Mouse (Mus musculus) megakaryocyte-erythroid progenitor cell, adult 5-6 weeks (primary cell): ENCODE measurements at regions not wholly inside any gene's neighbourhood (a gene's known extent, or its start where the extent isn't known, plus 50 kb on each side); places are given as distances from the start of the nearest gene placed in this dataset.

Experiments
- ATAC-seq: replicated peaks from 2 replicates; pipeline ENCODE4 v1.8.0; 2016; ENCODE audit warnings: mild to moderate bottlenecking, inconsistent platforms; ENCODE audit not compliant: severe bottlenecking, poor library complexity, low FRiP score, low TSS enrichment

DNA sequence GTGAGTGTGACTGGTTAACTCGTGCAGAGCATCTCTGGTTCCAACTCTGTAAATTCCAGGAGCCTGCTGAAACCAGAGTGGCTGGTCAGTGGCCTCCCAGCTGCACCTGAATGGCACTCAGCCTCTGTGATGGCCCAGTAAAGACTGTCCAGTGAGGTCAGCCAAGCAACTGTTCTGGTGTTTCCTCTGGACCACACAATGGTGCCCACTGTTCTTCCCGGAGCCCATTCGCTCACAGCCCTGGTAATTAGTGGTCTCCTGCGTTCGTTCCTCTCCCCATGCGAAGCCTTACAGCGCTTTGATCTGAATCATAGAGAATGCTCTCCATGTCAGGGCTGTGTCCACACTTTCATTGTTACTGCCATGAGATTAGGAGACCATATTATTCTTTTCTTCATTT is 75.5 kb downstream of the Enkur start:
- no peak for ATAC-seq

DNA sequence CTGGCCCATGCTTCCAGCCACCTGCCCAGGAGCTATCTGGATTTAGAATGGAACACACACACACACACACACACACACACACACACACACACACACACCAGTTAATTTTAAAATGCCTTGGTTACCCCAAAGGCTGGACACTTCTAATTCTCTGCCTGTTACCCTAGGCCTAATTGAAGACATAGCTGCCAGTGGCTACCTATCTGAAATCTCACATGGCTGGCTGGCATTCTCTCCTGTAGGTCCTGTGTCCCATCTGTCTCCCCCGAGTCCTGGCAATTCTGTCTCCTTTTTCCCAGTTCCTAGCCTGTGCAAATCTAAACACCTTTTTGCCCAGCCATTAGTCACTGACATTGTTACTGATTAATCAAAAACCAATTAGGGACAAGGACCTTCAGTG is 78.6 kb downstream of the Enkur start:
- ATAC-seq, result no peak

DNA sequence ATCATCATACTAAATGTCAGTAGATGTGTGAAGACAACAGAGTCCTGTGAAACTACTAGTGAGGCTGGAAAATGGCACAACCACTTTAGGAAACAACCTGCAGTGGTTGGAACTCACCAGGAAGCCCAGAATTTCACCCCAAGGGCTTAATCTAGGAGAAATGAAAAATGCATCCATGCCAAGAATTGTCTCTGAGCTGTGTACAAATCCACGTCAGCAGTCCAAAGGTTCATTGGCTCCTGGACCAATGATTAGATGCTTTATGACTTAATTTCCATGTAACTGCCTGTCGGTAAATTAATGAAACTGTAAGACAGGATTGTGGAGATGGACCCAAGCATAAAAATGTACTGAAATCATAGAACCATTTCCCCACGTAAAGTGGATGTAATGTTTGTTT is 82.7 kb downstream of the Enkur start:
- no peak for ATAC-seq

DNA sequence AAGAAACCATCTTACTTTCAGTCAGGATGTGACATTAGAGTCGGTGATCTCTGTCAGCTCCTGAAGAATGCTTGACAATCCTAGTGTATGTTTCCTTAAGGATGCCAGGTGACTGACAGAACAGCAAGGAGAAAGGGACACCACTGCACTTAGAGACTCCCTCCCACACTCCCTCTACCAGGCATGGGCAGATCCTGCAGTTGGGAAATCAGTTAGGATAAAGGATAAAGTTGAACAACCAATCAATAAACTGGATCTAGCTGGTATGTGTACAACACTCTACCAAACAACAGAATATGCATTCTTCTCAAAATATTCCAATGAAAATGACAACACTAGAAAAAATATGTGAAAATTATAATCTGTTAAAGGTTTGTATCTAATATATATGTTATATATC is 83.5 kb downstream of the Enkur start:
- no peak for ATAC-seq

DNA sequence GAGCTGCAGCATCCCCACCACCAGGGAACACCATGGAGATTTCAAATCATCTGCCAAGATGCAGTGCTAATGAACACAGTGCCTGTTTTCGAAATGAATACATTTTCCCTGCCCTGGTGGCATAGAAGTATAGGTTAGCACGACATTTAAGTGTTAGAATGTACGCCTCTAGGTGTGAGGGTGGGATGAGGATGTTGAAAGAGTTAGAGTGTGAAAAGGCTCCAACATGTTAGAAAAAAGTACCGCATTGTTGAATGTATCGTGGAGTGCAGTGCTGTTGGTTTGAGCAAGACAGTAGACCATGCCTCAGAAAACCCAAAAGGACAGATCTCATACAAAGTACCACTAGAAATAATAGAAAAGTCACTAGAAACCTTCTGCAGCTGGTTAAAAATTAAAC is 88.3 kb downstream of the Enkur start:
- no peak for ATAC-seq

DNA sequence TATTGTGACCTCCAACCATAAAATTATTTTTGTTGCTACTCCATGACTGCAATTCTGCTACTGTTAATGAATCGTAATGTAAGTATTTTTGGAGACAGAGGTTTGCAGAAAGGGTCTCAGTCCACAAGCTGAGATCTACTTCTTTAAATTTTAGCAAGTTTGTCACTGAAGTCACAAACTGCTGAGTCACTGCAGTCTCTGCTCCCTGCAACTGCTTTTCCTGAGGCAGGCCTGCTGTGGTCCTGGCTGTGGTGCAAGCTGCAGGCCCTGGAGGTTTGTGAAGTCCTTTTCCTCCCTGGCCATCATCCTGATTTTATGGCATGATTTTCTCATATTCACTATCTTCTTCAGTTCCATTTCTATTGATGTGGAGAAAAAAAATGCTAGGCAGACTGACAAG is 93.6 kb downstream of the Enkur start:
- peak; percentile 63; the same call in 1 of the 2 replicates for ATAC-seq

DNA sequence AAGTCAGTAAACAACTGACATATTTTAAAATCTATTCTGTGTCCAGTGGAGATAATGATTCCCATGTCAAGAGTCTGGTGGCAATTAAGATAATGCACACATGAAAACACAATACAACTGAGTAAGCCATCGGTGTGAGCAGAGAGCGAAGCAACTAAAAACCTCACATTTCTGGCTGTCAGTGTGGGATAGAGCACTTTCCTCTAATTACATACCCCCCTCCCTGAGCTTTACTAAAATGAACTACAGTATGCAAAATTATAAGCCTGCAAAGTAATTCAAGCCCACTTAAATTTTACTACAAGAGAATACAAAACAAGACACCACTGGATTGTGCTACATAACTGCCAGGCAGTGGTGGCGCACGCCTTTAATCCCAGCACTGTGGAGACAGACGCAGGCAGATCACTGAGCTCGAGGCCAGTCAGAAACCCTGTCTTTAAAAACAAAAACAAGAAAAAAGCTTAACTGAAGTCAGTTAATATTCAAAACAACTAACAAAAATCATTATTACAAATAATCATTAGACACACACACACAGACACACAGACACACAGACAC is 104.8 kb downstream of the Enkur start:
- no peak for ATAC-seq

DNA sequence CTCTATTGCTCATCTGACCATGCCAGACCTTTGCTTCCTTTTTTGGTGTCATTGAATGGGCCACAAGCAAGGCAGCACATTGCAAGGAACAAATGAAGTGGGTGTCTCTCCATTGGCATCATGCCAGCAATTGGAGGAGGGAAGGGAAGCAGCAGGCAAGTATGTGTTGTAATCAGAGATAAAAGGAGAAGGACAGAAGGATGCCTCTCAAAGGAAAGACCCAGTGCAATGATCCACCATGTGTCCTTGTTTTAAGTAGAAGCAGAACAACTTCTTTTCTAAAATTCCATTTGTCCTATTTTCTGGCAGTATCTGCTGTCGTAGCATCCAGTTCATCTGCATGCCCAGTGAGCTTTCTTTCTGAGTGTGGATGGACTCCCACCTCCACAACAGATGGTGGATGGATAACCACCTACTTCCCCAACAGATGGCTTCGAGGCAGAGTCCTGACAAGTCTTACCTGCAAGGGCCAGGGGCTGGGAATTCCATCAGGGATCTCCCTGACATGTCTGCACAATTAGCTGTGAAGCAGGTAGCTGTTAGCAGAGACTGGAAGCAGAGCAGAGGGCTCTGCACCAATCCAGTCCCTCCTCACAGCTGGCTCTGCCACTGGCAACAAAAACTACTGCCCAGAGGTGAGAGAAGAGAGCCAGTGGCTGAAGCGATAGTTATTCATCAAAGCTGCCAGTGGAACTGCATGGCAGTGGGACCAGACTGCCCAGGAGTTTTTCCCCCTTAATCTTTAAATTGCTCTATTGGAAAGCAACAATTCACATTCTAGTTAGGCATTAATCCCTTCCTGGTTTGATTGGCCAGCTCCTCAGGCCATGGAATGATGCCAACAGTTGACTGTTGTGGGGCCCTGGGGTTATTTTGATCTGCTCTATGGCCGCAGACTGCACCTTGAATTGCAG is 113.8 kb downstream of the Enkur start:
- ATAC-seq, result no peak

DNA sequence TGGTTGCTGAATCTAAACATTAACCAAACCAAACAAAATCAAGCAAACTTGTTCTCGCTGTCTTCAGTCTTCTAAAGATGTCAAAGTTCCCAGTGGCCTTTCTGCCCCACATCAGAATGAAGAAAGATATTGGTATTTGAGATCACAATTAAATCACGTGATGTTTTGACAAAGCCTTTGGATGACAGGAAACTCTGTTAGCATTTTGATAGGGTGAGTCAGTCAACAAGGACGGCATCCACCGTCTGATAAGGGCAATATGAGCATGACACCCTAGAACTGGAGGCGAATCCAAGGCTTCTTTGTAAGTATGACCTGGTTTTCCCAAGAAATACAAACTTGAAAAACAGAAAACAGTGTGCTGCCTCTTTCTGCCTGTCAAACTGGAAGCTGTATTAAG is 116.8 kb upstream of the Arhgap21 start:
- ATAC-seq, result peak; percentile 65

DNA sequence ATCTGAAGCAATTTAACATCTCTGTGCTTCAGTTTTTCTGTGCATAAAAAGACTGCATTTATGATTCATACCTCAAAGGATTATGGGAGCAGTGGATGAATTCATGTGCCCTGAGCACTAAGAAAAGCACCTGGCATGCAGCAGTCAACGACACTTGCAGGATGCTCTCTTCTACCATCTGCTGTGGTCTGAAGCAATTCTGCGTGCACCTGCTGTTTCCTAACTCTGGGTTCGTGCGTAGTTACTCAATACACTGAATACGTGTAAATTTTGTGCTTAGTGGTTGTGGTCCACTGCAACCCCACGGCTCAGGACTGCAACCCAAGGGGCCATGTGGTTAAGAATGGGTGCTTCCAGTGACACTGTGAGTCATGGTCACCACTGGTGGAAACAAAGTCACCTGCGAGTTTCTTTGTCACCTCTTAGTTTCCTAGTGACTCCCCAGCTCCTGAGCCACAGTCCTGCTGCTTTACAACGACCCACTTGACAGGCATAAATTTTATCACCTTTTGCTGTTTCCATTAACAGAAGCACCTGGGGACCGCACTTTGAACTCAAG is 98.7 kb upstream of the Arhgap21 start:
- no peak for ATAC-seq

DNA sequence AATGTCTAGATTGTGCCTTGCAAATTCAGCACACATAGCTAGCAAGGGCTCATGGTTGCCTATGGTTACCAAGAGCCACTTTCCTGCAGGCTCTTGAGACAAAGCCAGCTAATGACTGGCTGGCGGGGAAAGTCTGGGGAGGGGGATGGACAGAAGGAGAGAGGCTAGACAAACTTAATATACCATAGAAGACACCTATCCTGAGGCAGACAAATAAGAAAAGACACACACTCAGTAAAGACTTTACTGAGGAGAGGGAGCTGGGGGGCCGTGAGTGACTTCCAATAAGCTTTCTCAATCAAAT is 91.6 kb upstream of the Arhgap21 start:
- no peak for ATAC-seq

DNA sequence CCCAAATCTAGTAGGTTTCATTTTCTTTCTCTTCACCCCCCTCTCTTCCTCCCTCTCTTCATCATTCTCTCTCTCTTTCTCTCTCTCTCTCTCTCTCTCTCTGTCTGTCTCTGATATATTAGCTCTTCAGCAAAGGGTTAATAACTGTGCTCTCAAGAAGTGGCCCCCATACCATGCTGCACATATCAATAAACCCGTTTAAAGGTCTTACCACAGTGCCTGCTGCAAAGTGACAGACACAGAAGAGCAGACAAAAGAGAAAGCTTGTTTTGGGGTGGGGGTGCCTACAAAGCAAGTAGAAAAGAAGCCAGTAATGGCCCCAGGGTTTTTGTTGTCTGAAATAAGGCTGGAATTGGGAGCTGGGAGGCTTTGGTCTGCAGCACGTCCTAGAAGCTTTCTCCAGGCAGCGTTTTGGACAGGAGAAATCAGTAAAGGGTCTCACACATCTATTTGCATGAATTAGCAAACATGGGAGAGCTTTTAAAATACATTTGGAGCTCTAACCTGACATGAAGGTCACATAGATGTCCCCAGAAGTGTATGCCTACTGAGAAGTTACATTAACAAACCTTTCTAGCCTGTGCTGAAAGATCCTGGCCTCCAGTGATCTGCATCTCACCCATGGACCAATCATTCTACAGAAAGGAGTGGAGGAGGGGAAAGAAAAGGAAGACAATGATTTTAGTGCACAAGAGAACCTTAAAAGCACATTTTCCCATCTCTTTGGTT is 91.1 kb upstream of the Arhgap21 start:
- ATAC-seq, result no peak

DNA sequence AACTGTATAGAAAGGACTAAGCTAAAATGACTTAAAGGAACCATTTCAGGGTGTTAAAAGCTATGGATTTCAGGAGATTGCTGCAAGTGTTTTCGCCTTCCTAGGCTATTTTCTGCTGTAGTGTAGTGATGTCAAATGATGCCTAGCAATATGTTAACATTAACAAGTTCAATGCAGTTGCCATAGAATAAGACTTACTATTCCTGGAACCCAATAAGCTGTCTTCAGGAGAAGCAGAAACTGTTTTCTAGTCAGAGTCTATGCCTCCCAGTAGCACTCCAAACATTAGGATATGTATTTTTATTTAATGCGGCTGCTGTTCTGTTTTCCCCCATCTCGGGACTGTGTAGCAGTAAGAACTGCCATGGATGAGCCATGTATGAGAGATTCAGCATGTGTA is 90.3 kb upstream of the Arhgap21 start:
- ATAC-seq, result no peak

DNA sequence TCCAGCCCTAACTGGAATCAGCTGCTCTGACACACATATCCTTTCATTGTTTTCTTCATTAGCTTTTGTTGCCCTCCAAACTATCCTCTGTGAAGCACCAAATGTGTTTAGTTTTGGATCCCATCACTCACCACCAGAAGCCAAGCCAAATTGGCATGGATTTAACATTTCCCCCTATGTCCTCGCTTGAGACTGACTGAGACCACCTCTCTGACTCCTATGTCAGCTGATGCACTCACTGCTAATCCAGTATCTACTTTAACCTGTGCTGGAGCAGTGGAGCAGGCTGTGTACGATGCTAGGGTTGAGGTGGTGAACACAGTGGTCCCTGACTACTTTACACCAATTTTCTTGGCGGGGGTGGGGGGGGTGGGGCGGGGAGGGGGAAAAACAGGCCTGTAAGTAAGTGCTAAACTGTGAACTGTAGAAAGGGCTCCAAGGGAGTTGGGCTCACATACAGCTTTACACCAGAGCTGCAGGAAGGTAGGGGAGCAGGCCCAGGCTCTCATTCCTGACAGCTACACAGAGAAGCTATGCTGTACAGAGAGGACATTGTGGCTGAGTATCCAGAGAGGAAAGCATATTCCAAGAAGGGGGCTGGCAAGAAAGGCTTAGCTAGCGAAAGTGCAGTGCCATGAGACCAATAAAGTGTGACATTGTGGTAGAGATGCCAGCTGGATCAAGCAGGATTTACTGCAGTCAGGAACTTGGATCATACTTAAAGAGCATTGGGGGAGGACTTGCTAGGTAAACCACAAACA is 87.9 kb upstream of the Arhgap21 start:
- ATAC-seq, result no peak

DNA sequence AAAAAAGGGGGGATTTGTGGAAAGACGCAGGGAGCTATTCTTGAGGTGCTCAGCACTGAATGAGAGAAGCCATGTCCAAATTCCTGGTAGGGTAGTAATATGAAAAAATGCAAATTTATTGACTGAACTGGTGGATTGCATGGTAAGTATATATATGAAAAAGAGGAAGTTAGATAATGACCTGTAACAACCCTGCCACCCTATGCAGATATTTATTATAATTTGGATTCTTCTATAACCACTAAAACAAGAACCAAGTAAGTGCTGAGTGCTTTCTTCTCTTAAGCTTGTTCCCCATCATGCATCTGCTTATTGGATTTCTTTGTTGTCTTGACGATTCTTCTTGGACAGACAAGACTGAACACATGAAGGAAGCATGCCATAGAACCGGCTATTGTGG is 86.7 kb upstream of the Arhgap21 start:
- ATAC-seq, result no peak

DNA sequence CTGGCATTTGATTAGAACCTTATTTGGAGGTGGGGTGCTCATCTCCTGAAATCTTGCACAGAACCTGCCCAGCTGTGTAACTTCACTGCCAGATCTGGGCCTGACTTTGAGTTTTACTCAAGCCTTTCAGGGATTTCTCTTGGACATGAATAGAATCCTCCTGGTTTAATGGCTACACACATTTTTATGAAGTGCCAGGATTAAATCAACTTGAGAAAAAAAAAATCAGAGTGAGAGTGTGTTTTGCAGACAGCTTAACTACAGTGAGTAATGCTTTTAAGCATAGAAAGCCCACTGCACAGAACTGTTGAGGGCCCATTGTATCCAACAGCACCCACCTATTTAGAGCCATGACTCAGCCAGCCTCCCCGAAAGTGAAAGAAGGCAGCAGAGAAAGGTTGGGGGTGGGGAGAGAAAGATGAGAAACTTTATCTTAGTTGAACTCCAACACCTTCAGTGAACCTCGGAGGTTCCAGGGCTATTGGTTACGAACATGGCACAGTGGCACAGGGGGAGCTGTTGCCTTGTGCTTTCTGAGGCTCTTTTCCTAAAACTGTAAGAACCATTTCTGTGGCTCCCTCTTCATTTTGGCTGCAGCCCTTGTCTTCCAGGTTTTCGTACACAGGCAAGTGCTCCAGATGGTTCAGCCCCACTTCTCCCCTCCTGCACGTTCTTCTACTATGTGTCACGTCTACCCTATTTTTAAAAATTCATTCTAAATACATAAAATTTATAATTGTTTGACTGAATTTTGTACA is 85.8 kb upstream of the Arhgap21 start:
- peak; percentile 25 for ATAC-seq

DNA sequence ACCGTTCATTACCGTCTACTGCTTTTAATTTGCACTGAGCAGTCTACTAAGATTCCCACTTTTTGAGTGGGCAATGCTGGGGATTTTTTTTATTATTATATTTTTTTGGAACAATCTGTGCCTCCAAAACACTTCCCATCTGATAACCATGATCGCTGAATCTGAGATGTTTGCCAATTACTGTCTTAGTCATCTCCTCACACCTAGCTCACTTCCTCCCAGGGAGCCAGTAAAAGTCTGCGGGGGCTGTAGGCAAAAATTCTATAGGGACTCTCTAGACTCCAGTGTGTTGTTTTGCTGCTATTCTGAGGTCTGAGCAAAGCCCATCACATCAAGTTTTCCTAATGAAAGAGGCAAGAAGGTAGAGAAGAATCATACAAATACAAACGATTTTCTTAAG is 84.9 kb upstream of the Arhgap21 start:
- ATAC-seq, result no peak

DNA sequence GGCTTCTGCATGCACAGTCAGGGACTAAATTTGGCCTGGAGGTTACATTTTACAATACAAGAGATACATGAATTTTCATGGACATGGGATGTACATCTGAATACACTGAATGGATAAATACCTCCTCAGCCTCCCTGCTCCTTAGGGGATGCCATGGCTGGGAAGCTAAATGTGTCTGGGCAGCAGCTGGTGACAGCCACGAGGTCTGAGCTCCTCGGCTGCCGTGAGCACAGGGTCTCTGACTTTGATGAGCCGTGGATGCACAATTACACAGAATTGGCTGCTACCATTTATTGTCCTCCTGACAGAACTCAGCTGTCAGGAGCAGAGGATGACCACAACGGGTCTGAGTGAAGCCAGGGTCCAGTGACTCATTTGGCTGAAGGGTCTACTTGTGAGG is 80.3 kb upstream of the Arhgap21 start:
- no peak for ATAC-seq

DNA sequence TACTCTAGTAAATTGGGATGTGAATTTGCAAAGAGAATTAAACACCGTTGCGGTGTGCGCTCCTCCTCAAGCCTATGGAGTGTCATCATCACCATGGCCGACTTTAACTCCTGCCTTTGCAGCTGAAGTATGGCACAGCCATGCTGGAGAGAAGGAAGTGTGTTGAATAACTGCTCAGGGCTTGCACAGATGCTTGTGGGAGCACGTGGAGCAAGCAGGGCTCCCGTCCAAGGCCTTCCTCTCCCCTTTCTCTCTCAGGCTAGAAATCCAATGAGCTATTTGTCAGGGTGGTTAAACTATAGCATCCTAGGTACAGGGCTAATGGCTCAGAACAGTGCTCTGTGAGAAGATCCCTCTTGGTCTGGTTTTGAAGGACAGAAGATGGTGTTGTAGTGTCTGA is 79.5 kb upstream of the Arhgap21 start:
- no peak for ATAC-seq
